Comparison of ENCODE assay signal across 1 mouse cellular context in the genomic region with DNA sequence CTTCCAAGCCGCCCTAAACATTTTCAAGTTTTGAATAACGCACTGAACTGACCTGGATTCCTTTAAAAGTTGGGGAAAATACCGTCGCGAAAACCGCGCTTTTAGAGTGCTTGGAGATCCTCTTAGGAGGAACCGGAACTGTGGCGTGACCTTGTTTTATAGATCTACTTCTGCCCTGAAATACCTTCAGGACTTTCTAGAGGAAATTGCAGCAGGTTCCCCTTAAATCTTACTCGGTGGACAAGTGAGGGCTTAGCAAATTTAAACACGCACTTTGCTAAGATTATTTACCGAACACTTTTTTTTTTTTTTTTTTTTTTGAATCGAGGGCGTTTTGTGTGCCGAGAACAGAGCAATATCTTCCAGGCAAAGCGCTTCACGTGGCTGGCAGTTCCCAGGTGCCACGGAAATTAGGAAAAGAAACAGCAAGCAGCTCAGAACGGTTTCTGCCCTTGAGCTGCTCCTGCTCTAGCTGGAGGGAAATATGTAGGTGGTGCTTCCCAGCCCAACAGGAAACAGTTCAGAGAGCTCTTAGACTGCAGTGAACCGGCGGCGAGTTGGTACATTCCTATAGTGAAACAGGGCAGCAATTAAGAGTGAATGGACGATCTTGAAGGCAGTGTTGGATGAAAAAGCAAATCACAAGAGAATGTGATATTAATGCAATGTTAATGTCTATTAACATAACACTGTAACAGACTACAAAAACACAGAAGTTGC.
TF ChIP-seq lines count a peak whose summit lies in the region.

No protein-coding gene starts in this region.

TF ChIP-seq in MEL, 35 proteins besides CTCF, POLR2A, EP300 and RAD21 (continued from another document):
- TF ChIP-seq CHD2 (IDR thresholded peaks at IDR 0.05; ENCODE audit: low read length) = no peak
- TF ChIP-seq ELF1 (IDR thresholded peaks at IDR 0.05; ENCODE audit: low read depth, low read length) = 0 out of 2 replicates have a peak, but pooled peaks have one; percentile 11
- no peak for TF ChIP-seq MAZ (IDR thresholded peaks at IDR 0.05; ENCODE audit: low read depth, low read length)
- TF ChIP-seq NELFE (IDR thresholded peaks at IDR 0.05; ENCODE audit: low read depth, low read length) = peak; percentile 75
- TF ChIP-seq NRF1 (IDR thresholded peaks at IDR 0.05; ENCODE audit: insufficient read depth, low read depth, low read length, poor library complexity, severe bottlenecking) = no peak
- TF ChIP-seq ZNF384 (IDR thresholded peaks at IDR 0.05; ENCODE audit: low read depth, low read length) = peak; percentile 46; the same call in 1 of the 2 replicates
- TF ChIP-seq RCOR1 (IDR thresholded peaks at IDR 0.05; ENCODE audit: low read depth, low read length) = 0 out of 2 replicates have a peak, but pooled peaks have one; percentile 8
- no peak; the same call in 1 of the 2 replicates for TF ChIP-seq POLR2AphosphoS5 (IDR thresholded peaks at IDR 0.05; ENCODE audit: borderline replicate concordance, low read depth, low read length)
- TF ChIP-seq HCFC1 (IDR thresholded peaks at IDR 0.05; ENCODE audit: low read depth, low read length) = peak; percentile 54
- TF ChIP-seq USF2 (IDR thresholded peaks at IDR 0.05; ENCODE audit: borderline replicate concordance in 1 of 2, insufficient read depth in 1 of 2, low read depth in 1 of 2, low read length in 2 of 2) = no peak
- no peak for TF ChIP-seq MYC (IDR thresholded peaks at IDR 0.05; ENCODE audit: low read depth, low read length)
- TF ChIP-seq E2F4 (IDR thresholded peaks at IDR 0.05; ENCODE audit: borderline replicate concordance, low read depth, low read length) = 0 out of 2 replicates have a peak, but pooled peaks have one; percentile 6
- peak; percentile 98 for TF ChIP-seq CHD1 (IDR thresholded peaks at IDR 0.05; ENCODE audit: low read depth, low read length)
- no peak for TF ChIP-seq UBTF (IDR thresholded peaks at IDR 0.05; ENCODE audit: borderline replicate concordance, insufficient read depth, low read depth, low read length)
- TF ChIP-seq ETS1 (IDR thresholded peaks at IDR 0.05; ENCODE audit: low read depth, low read length) = 0 out of 2 replicates have a peak, but pooled peaks have one; percentile 37
- no peak for TF ChIP-seq MAFK (IDR thresholded peaks at IDR 0.05; ENCODE audit: borderline replicate concordance, low read depth, low read length)
- 0 out of 2 replicates have a peak, but pooled peaks have one; percentile 41 for TF ChIP-seq SIN3A (IDR thresholded peaks at IDR 0.05; ENCODE audit: low read length)
- no peak for TF ChIP-seq MYB (IDR thresholded peaks at IDR 0.05; ENCODE audit: low read depth, low read length)
- no peak for TF ChIP-seq ZC3H11A (IDR thresholded peaks at IDR 0.05; ENCODE audit: low read depth, low read length)
